Mouse (Mus musculus): ENCODE data around the gene Cpsf4l. TPM values are rescaled to one million over a fixed set of nuclear protein-coding genes. Genes with fewer than 3 reads are reported as not detected.

Cpsf4l gene
- polyA plus RNA-seq, 1 experiment from 2014 or later = 0.42 TPM

- H3K9ac ChIP-seq = no peak overlapping the region
- no peak overlapping the region for H3K4me2 ChIP-seq
- ATAC-seq (ENCODE audit: insufficient read depth, low FRiP score, low read depth) = no peak
- no peak overlapping the region for H3K27ac ChIP-seq
- no peak overlapping the region for H3K4me3 ChIP-seq (replicated peaks)
- H3K27me3 ChIP-seq (replicated peaks) = no peaks in the 10 kb centered on the region
- H3K36me3 ChIP-seq = no peaks in the 10 kb centered on the region
- no peaks in the 10 kb centered on the region for H3K4me1 ChIP-seq
- WGBS = 96% methylated on average over 2 of the region's 2 CpGs
- H3K9me3 ChIP-seq = no peaks in the 10 kb centered on the region
These were observed 6.3 kb upstream of the Cpsf4l start for GRCm38 (mm10) chr11:113716132-113716531.

GRCm38 (mm10) chr11:113715078-113715674, 5.4 kb upstream of the Cpsf4l start:
- no peak overlapping the region for H3K4me2 ChIP-seq
- H3K4me3 ChIP-seq (replicated peaks) = no peak overlapping the region
- peaks cover 7% of the 10 kb centered on the region for H3K4me1 ChIP-seq
- WGBS = 68% methylated on average over 7 of the region's 7 CpGs
- no peaks in the 10 kb centered on the region for H3K27me3 ChIP-seq (replicated peaks)
- no peaks in the 10 kb centered on the region for H3K9me3 ChIP-seq
- H3K27ac ChIP-seq = no peak overlapping the region
- H3K9ac ChIP-seq = no peak overlapping the region
- ATAC-seq (ENCODE audit: insufficient read depth, low FRiP score, low read depth) = no peak
- no peaks in the 10 kb centered on the region for H3K36me3 ChIP-seq

- no peaks in the 10 kb centered on the region for H3K9me3 ChIP-seq
- no peaks in the 10 kb centered on the region for H3K27me3 ChIP-seq (replicated peaks)
- no peak overlapping the region for H3K4me3 ChIP-seq (replicated peaks)
- peaks cover 16% of the 10 kb centered on the region for H3K4me1 ChIP-seq
- WGBS = 74% methylated on average over 1 of the region's 1 CpGs
- no peak overlapping the region for H3K9ac ChIP-seq
- no peak overlapping the region for H3K4me2 ChIP-seq
- ATAC-seq (ENCODE audit: insufficient read depth, low FRiP score, low read depth) = no peak
- H3K27ac ChIP-seq = no peak overlapping the region
- H3K36me3 ChIP-seq = no peaks in the 10 kb centered on the region
These were observed 1.2 kb upstream of the Cpsf4l start for GRCm38 (mm10) chr11:113711061-113711460.

GRCm38 (mm10) chr11:113710257-113710777, 500 bp upstream of the Cpsf4l start:
- 17% methylated on average over 10 of the region's 10 CpGs for WGBS
- Histone ChIP-seq H3K9ac (no peak overlapping the region), H3K36me3 (no peaks in the 10 kb centered on the region), H3K27me3 (replicated peaks) (no peaks in the 10 kb centered on the region), H3K9me3 (no peaks in the 10 kb centered on the region), H3K4me1 (peaks cover 16% of the 10 kb centered on the region), H3K27ac (peak overlapping the region; percentile 69; the same call in 1 of the 2 replicates), H3K4me3 (replicated peaks) (no peak overlapping the region), H3K4me2 (peak overlapping the region; percentile 32; the same call in 1 of the 2 replicates)
- ATAC-seq (ENCODE audit: insufficient read depth, low FRiP score, low read depth) = no peak

- Histone ChIP-seq H3K27me3 (replicated peaks) (no peaks in the 10 kb centered on the region), H3K4me3 (replicated peaks) (no peak overlapping the region), H3K36me3 (no peaks in the 10 kb centered on the region), H3K4me2 (no peak overlapping the region), H3K27ac (no peak overlapping the region), H3K4me1 (peaks cover 16% of the 10 kb centered on the region), H3K9ac (no peak overlapping the region), H3K9me3 (no peaks in the 10 kb centered on the region)
- ATAC-seq (ENCODE audit: insufficient read depth, low FRiP score, low read depth) = no peak
- WGBS = 37% methylated on average over 15 of the region's 15 CpGs
These were observed 545 bp downstream of the Cpsf4l start for GRCm38 (mm10) chr11:113709272-113709671.

GRCm38 (mm10) chr11:113708629-113709213, 1.1 kb downstream of the Cpsf4l start:
- no peak overlapping the region for H3K27ac ChIP-seq
- H3K27me3 ChIP-seq (replicated peaks) = no peaks in the 10 kb centered on the region
- no peak overlapping the region for H3K4me3 ChIP-seq (replicated peaks)
- no peaks in the 10 kb centered on the region for H3K36me3 ChIP-seq
- ATAC-seq (ENCODE audit: insufficient read depth, low FRiP score, low read depth) = no peak
- peaks cover 16% of the 10 kb centered on the region for H3K4me1 ChIP-seq
- no peaks in the 10 kb centered on the region for H3K9me3 ChIP-seq
- no peak overlapping the region for H3K4me2 ChIP-seq
- WGBS = 51% methylated on average over 19 of the region's 19 CpGs
- H3K9ac ChIP-seq = no peak overlapping the region

GRCm38 (mm10) chr11:113705966-113706652, 3.7 kb downstream of the Cpsf4l start:
- H3K27ac ChIP-seq = no peak overlapping the region
- WGBS = 75% methylated on average over 15 of the region's 15 CpGs
- H3K4me2 ChIP-seq = no peak overlapping the region
- no peaks in the 10 kb centered on the region for H3K9me3 ChIP-seq
- H3K36me3 ChIP-seq = no peaks in the 10 kb centered on the region
- ATAC-seq (ENCODE audit: insufficient read depth, low FRiP score, low read depth) = no peak
- no peaks in the 10 kb centered on the region for H3K27me3 ChIP-seq (replicated peaks)
- no peak overlapping the region for H3K9ac ChIP-seq
- no peak overlapping the region for H3K4me3 ChIP-seq (replicated peaks)
- H3K4me1 ChIP-seq = peaks cover 16% of the 10 kb centered on the region

GRCm38 (mm10) chr11:113703758-113704157, 6.1 kb downstream of the Cpsf4l start:
- H3K27ac ChIP-seq = no peak overlapping the region
- H3K9ac ChIP-seq = no peak overlapping the region
- H3K36me3 ChIP-seq = peaks cover 4% of the 10 kb centered on the region
- WGBS = 25% methylated on average over 5 of the region's 5 CpGs
- no peak overlapping the region for H3K4me3 ChIP-seq (replicated peaks)
- no peaks in the 10 kb centered on the region for H3K4me1 ChIP-seq
- ATAC-seq (ENCODE audit: insufficient read depth, low FRiP score, low read depth) = peak; percentile 48; the same call in 1 of the 2 replicates
- no peaks in the 10 kb centered on the region for H3K9me3 ChIP-seq
- no peaks in the 10 kb centered on the region for H3K27me3 ChIP-seq (replicated peaks)
- no peak overlapping the region for H3K4me2 ChIP-seq

- ATAC-seq (ENCODE audit: insufficient read depth, low FRiP score, low read depth) = no peak; the same call in 1 of the 2 replicates
- H3K4me3 ChIP-seq (replicated peaks) = no peak overlapping the region
- peaks cover 15% of the 10 kb centered on the region for H3K36me3 ChIP-seq
- H3K4me2 ChIP-seq = no peak overlapping the region
- no peak overlapping the region for H3K27ac ChIP-seq
- no peaks in the 10 kb centered on the region for H3K4me1 ChIP-seq
- no peak overlapping the region for H3K9ac ChIP-seq
- H3K27me3 ChIP-seq (replicated peaks) = no peaks in the 10 kb centered on the region
- no peaks in the 10 kb centered on the region for H3K9me3 ChIP-seq
- WGBS = 77% methylated on average over 7 of the region's 7 CpGs
These were observed 10.2 kb downstream of the Cpsf4l start for GRCm38 (mm10) chr11:113699643-113700042.

- H3K9me3 ChIP-seq = no peaks in the 10 kb centered on the region
- no peak overlapping the region for H3K9ac ChIP-seq
- H3K4me3 ChIP-seq (replicated peaks) = no peak overlapping the region
- no peak overlapping the region for H3K27ac ChIP-seq
- ATAC-seq (ENCODE audit: insufficient read depth, low FRiP score, low read depth) = no peak
- H3K27me3 ChIP-seq (replicated peaks) = no peaks in the 10 kb centered on the region
- no peak overlapping the region for H3K4me2 ChIP-seq
- peaks cover 24% of the 10 kb centered on the region for H3K36me3 ChIP-seq
- WGBS = 65% methylated on average over 12 of the region's 12 CpGs
- no peaks in the 10 kb centered on the region for H3K4me1 ChIP-seq
These were observed 11.7 kb downstream of the Cpsf4l start for GRCm38 (mm10) chr11:113698013-113698545.

- no peak overlapping the region for H3K4me2 ChIP-seq
- H3K27ac ChIP-seq = no peak overlapping the region
- 77% methylated on average over 5 of the region's 5 CpGs for WGBS
- H3K4me3 ChIP-seq (replicated peaks) = no peak overlapping the region
- no peaks in the 10 kb centered on the region for H3K4me1 ChIP-seq
- H3K27me3 ChIP-seq (replicated peaks) = no peaks in the 10 kb centered on the region
- no peak overlapping the region for H3K9ac ChIP-seq
- H3K36me3 ChIP-seq = peaks cover 24% of the 10 kb centered on the region
- ATAC-seq (ENCODE audit: insufficient read depth, low FRiP score, low read depth) = no peak
- no peaks in the 10 kb centered on the region for H3K9me3 ChIP-seq
These were observed 12.2 kb downstream of the Cpsf4l start for GRCm38 (mm10) chr11:113697571-113697970.

GRCm38 (mm10) chr11:113691851-113692250, 18.0 kb downstream of the Cpsf4l start:
- 64% methylated on average over 3 of the region's 3 CpGs for WGBS
- Histone ChIP-seq H3K9me3 (no peaks in the 10 kb centered on the region), H3K27ac (no peak overlapping the region), H3K27me3 (replicated peaks) (no peaks in the 10 kb centered on the region), H3K4me1 (peaks cover 6% of the 10 kb centered on the region; the same call in 1 of the 2 replicates), H3K36me3 (peaks cover 40% of the 10 kb centered on the region), H3K4me3 (replicated peaks) (no peak overlapping the region), H3K9ac (no peak overlapping the region), H3K4me2 (no peak overlapping the region)
- no peak for ATAC-seq (ENCODE audit: insufficient read depth, low FRiP score, low read depth)

Measured in stomach, embryonic 15.5 days (tissue).